Mouse (Mus musculus): ENCODE results near the gene Tle6.

Tle6 gene

DNA sequence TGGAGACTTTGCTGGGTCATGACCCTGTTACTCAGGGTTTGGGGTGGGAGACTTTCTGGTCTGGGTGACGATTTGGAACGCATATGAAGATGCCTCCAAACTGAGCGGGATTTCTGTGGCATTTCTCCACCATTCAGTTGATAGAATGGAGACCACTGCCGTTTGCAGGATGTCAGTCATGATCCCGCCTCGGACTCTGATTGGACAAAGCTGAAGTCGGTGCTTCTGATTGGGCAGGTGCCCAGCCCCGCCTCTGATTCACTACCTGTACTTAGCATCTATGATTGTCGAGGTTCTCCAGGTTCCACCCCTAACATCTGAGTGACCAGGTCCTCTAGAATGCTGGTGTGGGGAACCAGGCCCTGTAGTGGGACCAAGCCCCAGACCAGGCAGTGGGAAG lies 19.9 kb upstream of the Tle6 start:
- no peak for DNase-seq

DNA sequence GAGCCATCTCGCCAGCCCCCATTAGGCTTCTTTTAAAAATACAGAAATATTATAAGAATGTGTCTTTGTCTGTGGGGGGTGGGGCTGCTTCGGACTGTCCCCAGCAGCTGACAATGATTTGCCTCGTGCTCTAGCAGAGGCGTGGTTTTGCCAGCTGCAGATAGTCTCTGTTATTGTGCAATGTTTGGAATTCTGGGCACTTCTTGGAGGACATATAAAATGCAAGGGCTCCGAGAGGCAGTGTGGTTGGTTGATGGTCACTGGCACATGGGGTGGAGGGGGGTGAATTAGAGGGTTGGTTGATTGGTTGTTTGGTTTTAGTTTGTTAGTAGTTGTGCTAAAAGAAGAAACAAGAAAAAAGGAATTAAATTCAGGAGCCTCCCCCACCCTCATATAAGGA lies 19.1 kb upstream of the Tle6 start:
- no peak for DNase-seq

DNA sequence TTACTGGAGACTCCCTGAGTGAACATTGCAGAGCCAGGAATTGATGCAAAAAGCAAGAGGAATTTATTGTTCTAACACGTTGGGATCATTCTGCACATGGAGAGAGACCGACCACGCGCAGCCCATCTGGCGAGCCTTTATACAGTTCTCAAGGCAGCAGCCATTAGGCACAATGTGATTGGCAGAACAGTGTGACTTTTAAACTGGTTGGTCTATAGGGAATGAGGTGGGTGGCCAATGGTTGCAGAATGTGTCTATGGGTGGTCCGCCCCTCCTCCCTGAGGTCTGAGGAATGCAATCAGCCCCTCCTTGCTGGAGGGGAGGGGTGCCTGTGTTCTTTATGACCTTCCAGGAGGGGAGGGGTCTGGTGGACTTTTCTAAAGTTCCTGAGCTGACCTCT lies 14.6 kb upstream of the Tle6 start:
- DNase-seq: peak in 1 of 2 experiments; percentile 26

DNA sequence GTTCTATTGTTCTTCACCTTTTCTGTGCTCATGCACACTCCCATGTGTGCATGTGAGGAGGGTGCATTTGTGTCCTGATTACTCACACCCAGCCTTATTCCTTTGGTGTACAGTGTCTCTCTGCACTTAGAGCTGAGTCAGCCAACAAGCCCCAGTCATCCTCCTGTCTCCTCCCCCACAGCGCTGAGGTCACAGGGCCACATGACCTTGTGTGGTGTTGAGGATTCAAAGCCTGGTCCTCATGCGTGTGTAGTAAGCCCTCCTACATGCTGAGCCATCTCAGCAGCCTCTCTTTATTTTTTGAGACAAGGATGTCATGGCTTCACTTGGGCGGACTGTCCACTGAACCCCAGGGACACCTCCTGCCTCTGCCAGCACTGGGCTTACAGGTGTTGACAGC lies 11.9 kb upstream of the Tle6 start:
- no peak for DNase-seq

DNA sequence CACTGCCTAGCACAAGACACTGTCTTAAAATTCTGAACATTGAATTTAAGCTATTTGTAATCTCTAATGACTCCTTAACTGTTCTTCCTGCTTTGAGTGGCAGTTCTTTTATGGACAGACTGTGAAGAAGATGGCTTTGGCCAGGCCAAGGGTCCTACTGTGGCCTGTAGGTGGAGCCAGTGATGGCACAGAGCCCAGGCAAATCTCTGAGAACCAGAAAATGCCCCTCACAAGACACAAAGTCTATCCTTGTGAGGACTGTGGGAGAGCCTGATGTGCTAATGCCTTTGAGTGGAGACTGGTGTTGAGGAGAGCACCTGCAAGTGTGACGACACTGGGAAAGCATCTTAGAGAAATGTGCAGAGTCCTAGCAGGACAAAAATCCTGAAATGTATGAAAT lies 7.4 kb upstream of the Tle6 start:
- no peak for DNase-seq

DNA sequence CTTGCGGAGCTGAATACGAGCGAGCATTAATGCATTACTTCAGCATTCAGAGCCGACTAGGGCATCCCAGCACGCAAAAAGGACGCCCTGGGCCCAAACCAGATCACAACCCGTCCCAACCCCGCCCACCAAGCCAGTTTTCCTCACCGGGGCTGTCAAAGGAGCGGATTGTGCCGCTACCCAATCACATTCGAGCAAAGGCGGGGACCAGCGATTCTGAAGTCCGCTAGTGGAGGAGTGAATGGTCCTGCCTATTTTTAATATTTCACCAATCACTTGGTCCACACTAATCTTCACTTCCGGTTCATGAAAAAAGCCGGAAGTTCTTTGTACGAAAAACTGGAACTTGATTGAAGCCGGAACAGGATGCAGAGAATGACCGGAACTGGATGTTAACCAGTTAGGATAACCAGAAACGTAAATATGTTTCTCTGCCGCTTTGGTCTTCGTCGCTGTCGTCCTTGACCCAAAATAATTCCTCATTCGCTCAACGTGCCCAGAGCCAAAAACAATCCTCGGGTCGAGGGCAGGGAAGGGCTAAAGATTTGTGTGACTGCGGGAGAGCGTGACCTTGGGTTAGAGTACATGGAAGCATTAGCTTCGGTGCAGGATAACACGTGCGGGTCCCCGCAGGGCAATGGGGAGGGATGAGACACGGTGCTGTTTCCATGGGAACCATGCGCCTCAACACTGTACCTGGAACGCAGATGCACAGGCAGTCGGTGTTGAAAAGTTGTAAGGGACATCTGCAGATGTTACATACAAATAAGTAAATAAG lies 5.3 kb upstream of the Tle6 start, which contains the start of gene BC025920:
BC025920 (plus strand) TSS at position 297 of the 778 bp plus-strand sequence.
- DNase-seq: peak; percentile 95 to 98

DNA sequence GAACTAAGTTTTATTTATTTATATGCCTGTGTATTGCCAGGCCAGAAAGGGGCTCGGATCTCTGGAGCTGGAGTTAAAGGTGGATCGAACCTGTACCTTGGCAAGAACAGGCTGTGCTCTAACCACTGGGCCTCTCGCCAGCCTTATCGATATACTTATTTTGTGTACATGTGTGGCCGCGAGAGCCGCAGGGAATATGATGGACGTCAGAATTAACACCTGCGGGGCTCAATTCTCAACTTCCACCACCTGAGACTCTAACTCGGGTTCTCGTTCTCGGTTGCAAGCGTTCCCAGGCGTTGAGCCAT lies 4.7 kb upstream of the Tle6 start:
- DNase-seq: no peak

DNA sequence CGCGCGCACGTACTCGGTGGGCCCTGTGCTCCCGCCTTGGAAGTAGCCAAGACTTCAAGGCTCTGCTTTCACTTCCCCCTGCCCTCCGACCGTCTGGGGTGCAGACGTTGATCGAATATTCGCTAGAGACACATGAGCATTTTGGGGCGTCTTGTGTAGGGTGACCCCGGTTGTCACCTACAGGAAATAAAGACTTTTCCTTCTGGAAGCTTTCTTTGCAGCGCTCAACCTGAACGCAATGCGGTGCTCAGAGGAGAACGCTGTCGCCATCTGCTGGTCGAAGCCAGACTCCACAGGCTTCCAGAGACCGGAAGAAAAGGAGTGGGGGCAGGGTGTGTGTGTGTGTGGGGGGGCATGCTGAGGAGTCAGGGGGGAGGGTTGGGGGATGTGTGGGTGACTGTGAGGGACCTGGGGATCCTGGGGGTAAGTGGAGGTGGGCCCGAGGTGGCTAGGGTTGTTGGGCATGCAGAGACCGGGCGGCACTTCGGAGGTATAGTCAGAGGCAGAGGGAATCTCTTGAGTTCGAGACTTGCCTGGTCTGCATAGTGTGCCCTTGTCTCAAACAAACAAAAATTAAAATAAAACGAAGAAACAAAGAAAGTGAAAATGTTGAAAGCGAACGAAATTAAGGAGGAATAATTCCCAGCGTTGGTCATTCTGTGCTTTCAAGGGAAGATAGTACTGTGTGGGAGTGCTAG lies 4.2 kb upstream of the Tle6 start:
- DNase-seq: peak; percentile 94

DNA sequence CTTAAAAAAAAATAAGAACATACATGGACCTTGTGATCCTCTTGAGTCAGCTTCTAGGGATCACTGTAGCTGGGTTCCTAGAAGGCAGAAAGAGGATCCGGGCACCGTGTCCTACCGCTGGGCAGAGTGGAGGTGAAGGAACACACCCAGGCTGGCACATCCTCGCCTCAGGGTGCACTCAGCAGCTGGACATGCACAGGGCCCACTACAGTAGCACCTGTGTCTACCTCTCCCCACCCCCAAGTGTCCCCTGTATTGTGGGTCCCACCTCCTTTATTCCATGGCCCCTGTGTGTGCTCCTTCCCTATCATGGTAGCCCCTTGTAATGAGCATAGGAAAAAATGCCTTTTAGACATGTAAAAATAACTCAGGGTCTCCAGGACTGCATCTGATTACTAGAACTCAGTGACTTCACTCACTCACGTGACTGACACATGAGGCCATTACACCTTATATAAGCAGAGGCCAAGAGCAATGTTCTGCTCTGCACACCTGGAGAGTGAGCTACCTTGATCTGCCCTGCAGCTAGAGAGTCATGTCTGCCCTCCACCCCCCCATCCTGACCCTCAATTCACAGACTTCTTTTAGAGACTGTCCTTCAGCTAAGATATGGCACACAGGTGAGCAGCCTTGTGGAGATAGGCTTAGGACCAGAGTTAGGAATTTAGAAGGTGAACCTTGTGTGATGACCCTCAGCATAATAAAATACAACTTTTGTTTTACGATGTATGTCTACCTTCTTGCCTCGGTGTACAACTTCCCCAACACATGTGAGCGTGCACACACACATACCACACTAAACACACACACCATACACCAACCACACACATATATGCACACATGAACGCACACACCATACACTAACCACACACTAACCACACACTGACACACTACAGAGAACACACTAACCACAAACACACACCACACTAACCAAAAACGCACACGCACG lies 3.4 kb upstream of the Tle6 start:
- DNase-seq: no peak

DNA sequence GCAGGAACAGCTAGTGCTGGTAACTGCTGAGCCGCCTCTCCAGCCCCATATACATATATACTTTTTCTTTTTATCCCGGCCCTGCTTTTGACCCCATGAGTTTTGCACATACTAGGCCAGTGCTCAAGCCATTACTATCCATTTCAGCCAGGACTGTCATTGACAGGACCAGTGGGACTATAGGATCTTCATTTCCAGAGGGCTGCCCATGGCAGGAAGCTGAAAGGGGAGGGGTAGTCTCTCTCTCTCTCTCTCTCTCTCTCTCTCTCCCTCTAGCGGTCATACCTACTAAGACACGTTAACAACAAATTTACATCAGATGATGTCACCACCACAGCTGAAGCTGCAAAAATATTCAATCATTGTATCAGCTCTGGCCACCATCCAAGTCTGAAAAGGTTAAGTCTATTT lies 1.9 kb upstream of the Tle6 start:
- peak; percentile 32 to 47 for DNase-seq

DNA sequence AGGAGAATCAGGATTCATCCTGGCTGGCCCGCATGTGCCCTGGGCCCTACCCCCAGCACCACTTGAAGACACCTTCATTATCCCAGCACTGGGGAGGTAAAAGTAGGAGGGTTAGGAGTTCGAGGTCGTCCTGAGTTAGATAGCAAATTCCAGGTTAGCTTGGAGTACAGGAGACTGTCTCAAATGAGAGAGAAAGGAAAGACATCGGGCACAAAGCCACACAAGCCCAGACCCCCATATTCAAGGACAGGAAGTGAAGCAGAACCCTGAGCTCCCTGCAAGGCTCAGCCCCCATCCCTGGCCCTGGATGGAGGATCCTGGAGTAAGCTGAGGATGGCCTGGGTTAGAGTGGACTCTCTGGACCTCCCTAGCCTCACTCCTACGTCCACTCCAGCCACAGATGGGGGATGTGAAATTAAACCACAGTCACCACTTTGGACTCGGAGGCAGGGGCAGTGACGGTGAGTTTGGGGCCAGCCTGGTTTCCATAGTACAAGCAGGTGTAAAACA lies 578 bp upstream of the Tle6 start:
- DNase-seq: no peak

DNA sequence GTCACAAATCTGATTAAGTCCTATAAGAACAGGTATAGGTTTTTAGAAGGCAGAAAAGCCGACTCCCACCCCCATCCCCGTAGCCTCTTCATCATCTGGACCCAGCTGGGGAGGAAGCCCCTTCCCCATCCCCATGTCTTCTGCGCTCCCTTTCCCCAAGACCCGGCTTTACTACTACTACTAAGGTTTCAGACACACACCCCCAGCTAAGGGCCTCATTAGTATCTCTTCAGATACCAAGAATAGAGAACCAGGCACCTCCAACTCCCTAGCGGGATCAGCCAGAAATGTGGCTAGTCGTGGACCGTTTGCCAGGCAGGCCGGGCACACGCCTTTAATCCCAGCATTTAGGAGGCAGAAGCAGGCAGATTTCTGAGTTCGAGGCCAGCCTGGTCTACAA lies 777 bp downstream of the Tle6 start:
- no peak for DNase-seq

DNA sequence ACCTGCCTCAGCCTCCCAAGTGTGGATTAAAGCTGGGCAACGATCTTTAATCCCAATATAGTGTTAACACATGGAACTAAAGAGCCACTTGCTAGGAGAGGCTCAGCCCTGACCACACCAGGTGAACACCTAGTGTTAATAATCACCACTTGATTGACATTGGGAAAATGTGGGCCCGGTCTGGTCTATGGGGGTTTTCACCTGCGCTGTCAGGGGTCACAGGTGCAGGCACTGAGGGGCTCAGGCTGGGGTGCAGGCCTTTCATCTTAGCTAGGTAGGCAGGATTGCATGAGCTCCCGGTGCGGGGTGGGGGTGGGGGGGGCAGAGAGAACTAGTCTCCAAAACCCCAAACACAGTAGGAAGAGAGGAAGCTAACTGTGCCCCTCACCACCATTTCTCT lies 1.2 kb downstream of the Tle6 start:
- no peak for DNase-seq

DNA sequence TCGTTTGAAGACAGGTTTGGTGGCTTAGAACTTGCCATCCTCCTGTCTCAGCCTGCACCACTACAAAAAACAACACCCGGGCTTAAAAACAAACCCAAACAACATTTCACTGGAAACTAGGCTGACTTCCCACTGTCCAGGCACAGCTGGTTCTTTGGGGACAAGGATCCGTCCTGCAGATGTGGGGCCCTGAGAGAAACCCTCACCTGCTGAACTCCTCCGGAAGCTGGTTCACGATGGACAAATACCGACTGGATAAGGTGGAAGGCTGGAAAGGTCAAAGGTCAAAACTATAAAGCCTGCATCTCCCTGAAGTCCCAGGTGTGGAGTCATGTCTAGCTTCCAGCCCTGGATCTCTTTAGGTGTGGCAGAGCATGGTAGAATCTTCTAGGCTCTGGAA lies 2.0 kb downstream of the Tle6 start:
- no peak for DNase-seq

DNA sequence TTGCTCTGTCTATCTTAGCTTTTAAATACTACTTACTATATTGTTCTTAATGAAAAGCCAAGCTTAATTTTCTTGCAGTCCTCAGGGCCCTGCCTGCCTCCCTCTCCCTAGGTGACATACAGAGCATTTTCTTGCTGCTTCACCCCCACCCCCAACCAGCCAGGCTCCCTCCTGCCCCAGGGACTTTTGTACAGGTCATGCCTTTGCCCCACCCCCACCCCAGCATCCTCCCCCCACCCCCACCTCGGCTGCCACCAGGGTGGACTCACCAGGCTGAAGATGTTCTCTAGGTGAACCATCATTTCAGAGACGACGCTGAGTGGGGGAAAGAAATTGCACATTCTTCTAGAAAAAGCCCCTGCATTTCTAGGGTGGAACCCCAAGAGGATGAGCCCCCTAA lies 2.5 kb downstream of the Tle6 start:
- no peak for DNase-seq

DNA sequence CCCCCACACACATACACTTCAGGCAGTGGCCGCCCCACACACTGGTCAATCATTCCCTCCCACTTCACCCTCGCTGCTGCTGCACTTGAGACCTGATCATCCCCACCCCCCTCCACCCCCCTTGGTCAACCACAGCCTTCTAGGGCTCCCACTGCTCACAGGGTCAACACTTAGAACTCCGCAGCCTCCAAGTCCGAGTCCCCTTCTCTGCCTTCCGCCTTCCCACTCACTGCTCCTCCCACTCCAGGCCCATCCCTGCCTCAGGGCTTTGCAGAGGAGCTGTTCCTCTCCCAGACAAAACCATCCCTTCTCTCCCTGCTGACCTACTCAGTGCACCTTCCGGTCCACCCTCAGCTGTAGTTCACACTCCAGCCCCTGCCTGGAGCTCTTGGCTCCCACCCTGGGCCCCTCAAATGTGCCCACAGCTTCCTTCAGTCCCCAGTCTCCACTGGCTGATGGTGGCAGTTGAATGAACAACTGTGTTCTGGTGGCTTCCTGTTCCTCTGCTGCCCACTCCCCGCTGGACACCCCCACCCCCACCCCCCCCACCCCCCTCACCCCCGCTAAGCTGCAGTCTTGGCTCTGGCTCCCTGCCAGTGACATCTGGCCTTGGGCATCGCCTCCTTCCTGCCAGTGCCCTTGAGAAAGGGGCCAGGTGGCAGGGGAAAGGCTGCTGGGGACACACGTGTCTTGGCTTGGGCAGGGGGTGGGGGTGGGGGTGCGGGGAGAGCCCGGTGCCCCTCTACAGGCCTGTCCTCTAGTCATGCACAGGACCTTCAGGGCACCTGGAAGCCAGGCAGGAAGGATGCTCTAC lies 3.5 kb downstream of the Tle6 start:
- DNase-seq: peak; percentile 56 to 68

DNA sequence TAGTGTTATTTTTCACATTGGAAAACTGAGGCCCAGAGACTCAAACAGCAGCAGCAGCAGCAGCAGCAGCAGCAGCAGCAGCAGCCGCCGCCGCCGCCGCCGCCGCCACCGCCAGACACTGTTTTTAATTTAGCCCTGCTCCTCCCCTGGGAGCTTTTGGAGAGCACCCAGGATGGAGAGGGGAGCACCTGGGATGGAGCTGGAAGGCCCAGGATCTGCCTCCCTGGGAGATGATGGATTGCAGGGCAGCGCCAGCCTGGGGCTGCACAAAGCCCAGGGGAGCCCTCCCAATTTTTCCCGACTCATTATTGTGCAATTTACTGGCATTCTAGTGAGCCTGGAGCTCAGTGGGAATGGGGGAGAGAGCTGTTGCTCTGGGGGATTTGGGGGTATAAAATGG lies 4.3 kb downstream of the Tle6 start:
- DNase-seq: peak in 1 of 2 experiments; percentile 36

DNA sequence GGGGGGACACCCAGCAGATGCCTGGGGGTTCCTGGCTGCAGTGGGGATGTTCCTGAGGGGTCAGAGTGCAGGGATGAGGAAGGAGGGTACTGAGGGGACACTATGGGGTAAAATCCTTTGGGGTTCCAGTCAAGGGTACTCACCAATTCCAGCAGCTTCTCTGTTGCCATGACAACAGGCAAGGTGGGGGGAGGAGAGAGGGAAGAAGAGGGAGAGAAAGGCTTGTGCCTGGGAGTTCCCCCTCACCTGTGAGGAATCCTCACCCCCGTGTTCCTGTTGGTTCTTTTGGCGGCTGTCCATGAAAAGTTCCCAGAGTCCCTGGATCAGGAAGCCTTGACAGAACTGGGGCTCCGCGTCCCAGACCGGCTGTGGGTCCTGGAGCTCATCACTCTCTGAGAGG lies 5.3 kb downstream of the Tle6 start:
- no peak for DNase-seq

DNA sequence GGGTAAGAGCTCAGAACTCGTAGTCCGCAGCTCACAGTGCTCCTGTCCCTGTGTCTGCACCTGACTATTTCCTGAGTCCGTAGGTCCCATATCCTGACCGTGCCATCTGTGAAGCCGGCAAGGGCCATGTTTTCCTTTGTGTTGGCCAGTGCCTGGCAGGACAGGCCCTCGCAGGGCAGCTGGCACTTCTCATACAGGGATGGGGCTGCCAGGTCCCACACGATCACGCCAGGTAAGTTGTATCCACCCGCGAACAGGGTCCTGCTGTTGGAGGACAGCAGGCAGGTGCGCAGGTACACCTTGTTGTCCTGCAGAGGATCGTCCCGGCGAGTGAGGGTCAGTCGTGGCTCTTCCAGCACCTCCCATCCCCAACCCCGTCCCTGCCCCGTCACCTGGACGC lies 6.9 kb downstream of the Tle6 start:
- no peak for DNase-seq

DNA sequence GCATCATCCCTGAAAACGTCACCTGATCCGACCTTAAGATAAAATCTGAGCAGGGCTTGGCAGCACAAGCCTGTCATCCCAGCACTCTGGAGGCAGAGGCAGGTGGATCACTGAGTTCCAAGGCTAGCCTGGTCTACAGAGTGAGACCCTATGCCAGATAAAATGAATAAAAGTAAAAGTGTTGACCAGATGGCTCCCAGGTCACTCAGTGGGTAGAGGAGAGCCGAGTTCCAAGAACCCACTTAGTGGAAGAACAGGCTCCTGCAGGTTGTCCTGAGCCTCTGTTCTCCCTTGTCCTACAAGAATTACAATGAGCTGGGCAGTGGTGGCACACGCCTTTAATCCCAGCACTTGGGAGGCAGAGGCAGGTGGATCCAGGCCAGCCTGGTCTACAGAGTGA lies 7.7 kb downstream of the Tle6 start:
- DNase-seq: no peak

DNA sequence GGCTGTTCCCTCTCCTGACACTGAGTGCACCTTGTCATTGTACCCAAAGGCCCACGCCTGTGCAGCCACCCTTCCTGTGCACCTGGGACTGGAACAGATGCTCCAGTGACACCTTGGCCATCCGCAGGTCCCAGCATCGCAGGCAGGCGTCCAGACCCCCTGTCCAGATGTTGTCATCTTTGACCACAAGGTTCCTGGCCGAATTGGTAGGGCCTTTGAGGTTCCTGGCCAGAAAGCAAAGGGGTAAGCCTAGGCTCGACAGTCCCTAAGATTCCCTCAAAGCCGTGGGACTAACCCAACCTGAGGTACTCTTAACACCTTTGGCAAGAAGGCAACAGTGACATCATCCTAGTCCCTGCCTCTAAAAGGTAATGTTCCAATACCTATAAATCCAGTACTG lies 8.2 kb downstream of the Tle6 start:
- no peak for DNase-seq

DNA sequence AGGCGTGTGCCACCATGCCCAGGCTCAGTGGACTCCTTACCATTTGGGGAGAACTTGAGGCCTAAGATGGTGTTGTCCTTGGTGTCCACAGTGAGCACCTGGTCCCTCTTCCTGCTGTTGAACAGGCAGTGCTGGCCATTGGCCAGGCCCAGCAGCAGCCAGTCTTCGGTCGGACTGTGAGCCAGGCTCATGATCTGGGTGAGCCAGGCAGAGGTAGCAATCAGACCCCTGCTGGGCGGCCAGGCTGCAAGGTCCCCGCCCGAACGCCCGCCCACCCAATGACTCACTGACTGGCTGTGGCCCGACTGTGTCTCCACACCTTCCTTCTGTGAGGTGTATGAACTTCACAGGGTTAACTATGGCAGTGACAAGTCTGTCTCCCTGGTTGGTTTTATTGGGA lies 9.0 kb downstream of the Tle6 start:
- no peak for DNase-seq

DNA sequence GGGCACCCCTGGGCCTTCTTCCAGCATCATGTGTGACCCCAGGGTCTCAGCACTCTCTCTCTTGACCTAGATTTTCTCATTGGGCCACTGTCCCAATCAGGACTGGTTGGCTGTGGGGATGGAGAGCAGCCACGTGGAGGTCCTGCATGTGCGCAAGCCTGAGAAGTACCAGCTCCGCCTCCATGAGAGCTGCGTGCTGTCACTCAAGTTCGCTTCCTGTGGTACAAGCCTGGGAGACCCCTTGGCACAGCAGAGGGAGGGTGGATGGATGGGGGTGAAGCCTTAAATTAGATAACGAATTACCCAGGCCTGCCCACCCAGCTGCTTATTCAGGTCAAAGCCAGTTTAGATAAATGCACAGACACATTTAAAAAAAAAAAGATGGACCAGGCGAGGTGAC lies 12.1 kb downstream of the Tle6 start:
- no peak for DNase-seq
